Mouse (Mus musculus): ENCODE measurements around the gene Polm.
A peak's percentile ranks its signal among the peaks of the same experiment; 100 is the strongest.

The Polm gene

GRCm38 (mm10) chr11:5802457-5803217, 35.2 kb downstream of the Polm start:
- no peak for DNase-seq

GRCm38 (mm10) chr11:5802005-5802404, 35.8 kb downstream of the Polm start:
- DNase-seq: no peak

- DNase-seq: no peak
Observed at GRCm38 (mm10) chr11:5801511-5801910, 36.3 kb downstream of the Polm start.

- DNase-seq: no peak
Observed at GRCm38 (mm10) chr11:5799621-5800490, 38.0 kb downstream of the Polm start.

GRCm38 (mm10) chr11:5797928-5798327, 39.9 kb downstream of the Polm start:
- DNase-seq: no peak

- DNase-seq: no peak
Observed at GRCm38 (mm10) chr11:5797371-5797770, 40.4 kb downstream of the Polm start.

GRCm38 (mm10) chr11:5796939-5797338, 40.9 kb downstream of the Polm start:
- DNase-seq: no peak

- no peak for DNase-seq
Observed at GRCm38 (mm10) chr11:5795706-5796105, 42.1 kb downstream of the Polm start.

GRCm38 (mm10) chr11:5795290-5795689, 42.5 kb downstream of the Polm start:
- no peak for DNase-seq

GRCm38 (mm10) chr11:5790431-5790830, 47.4 kb downstream of the Polm start:
- DNase-seq: no peak

- no peak for DNase-seq
Observed at GRCm38 (mm10) chr11:5789754-5790333, 48.0 kb downstream of the Polm start.

- DNase-seq: peak; percentile 29
Observed at GRCm38 (mm10) chr11:5789071-5789753, 48.6 kb downstream of the Polm start.

GRCm38 (mm10) chr11:5788056-5789014, 49.5 kb downstream of the Polm start, which contains the start of gene Dbnl:
Gene Dbnl (plus strand): TSS chr11:5788488.
- DNase-seq: peak; percentile 98

GRCm38 (mm10) chr11:5787671-5788055, 50.2 kb downstream of the Polm start:
- DNase-seq: no peak

- DNase-seq: no peak
Observed at GRCm38 (mm10) chr11:5785732-5786131, 52.1 kb downstream of the Polm start.

- DNase-seq: peak; percentile 48
Observed at GRCm38 (mm10) chr11:5782199-5782944, 55.4 kb downstream of the Polm start.

- no peak for DNase-seq
Observed at GRCm38 (mm10) chr11:5780035-5780499, 57.7 kb downstream of the Polm start.

- peak; percentile 16 for DNase-seq
Observed at GRCm38 (mm10) chr11:5778481-5778880, 59.3 kb downstream of the Polm start.
